Mouse (Mus musculus) lung, embryonic 14.5 days (tissue): Measurements from ENCODE around the gene Sstr2. TPM values are rescaled to one million over a fixed set of nuclear protein-coding genes. Genes with fewer than 3 reads are reported as not detected.

Source experiments
- ATAC-seq: fragments of 200-750 bp; cut with Nextera tagmentation; 2 replicates; pipeline ENCODE4 v1.8.0; 2017; ENCODE audit warnings: mild to moderate bottlenecking, moderate TSS enrichment, moderate library complexity; ENCODE audit not compliant: insufficient read depth
- DNase-seq: peaks from one replicate; pipeline ENCODE4 v3.0.0-alpha.2; 2015
- H3K27ac ChIP-seq: fragments of 300-500 bp; sonication (generic); 2 replicates; pipeline ENCODE4 v1.5.1; 2014; ENCODE audit warnings: low read depth, mild to moderate bottlenecking, moderate library complexity
- H3K27me3 ChIP-seq: fragments of 300-500 bp; sonication (generic); 2 replicates; pipeline ENCODE4 v1.6.1; 2014; ENCODE audit warnings: low read length, control low read depth; ENCODE audit not compliant: insufficient read depth
- H3K36me3 ChIP-seq: fragments of 300-500 bp; sonication (generic); 2 replicates; pipeline ENCODE4 v1.6.1; 2014; ENCODE audit warnings: control low read depth; ENCODE audit not compliant: insufficient read depth
- H3K4me1 ChIP-seq: fragments of 300-500 bp; sonication (generic); 2 replicates; pipeline ENCODE4 v1.6.1; 2014; ENCODE audit warnings: antibody characterized with exemption, control low read depth; ENCODE audit not compliant: insufficient read depth
- H3K4me2 ChIP-seq: fragments of 300-500 bp; sonication (generic); 2 replicates; pipeline ENCODE4 v1.6.1; 2014; ENCODE audit warnings: mild to moderate bottlenecking
- H3K4me3 ChIP-seq: fragments of 300-500 bp; sonication (generic); 2 replicates; pipeline ENCODE4 v1.5.1; 2014; ENCODE audit warnings: low read depth, low read length
- H3K9ac ChIP-seq: fragments of 300-500 bp; sonication (generic); 2 replicates; pipeline ENCODE4 v1.6.1; 2014
- H3K9me3 ChIP-seq: fragments of 300-500 bp; sonication (generic); 2 replicates; pipeline ENCODE4 v1.6.1; 2016; ENCODE audit warnings: low read depth, low read length, control low read depth
- CTCF ChIP-seq: IDR thresholded peaks from 2 replicates; pipeline ENCODE4 v1.5.1; 2016; ENCODE audit warnings: antibody characterized with exemption, low read depth
- WGBS: fragments of 180-500 bp; shearing (Covaris S2); extraction: QIAGEN DNeasy Blood & Tissue Kit; methylation state at CpG from one replicate; pipeline ENCODE4 v1.1.7; 2014; 5-methylcytosine and 5-hydroxymethylcytosine counted together
- polyA plus RNA-seq: library from polyadenylated mRNA; unstranded; fragments of >200 nt; fragmentation: Nextera tagmentation; extraction: Ambion mirVana; gene quantifications from 2 replicates; pipeline ENCODE4 v1.2.1, GENCODE M21; 2014

Sstr2 gene
- polyA plus RNA-seq, 1 experiment from 2014 or later, result 1.4 TPM

GRCm38 (mm10) chr11:113674595-113674994 is 55.5 kb downstream of the Sstr2 start:
- no peak for TF ChIP-seq CTCF
- Histone ChIP-seq H3K36me3 (peaks cover 67% of the 10 kb centered on the region), H3K27me3 (no peaks in the 10 kb centered on the region), H3K27ac (no peak overlapping the region), H3K4me2 (no peak overlapping the region), H3K9me3 (no peaks in the 10 kb centered on the region), H3K9ac (no peak overlapping the region), H3K4me1 (no peaks in the 10 kb centered on the region), H3K4me3 (no peak overlapping the region)
- DNase-seq (no peak), ATAC-seq (no peak)
- 90% methylated on average over 5 of the region's 5 CpGs for WGBS

Other genes with a start within 250 kb of the Sstr2 start
- gene Cog1, start 29.8 kb downstream of the Sstr2 start, polyA plus RNA-seq, result 28.4 and 28.8 TPM in 2 replicates
- gene Slc39a11, start 30.7 kb downstream of the Sstr2 start, polyA plus RNA-seq, result 19.6 and 21.8 TPM in 2 replicates
- gene Fam104a, start 64.8 kb downstream of the Sstr2 start, polyA plus RNA-seq, result 46.6 and 52.0 TPM in 2 replicates
- 20.9 and 22.9 TPM in 2 replicates for gene D11Wsu47e, start 65.1 kb downstream of the Sstr2 start, polyA plus RNA-seq
- gene Cpsf4l, start 90.7 kb downstream of the Sstr2 start, polyA plus RNA-seq, result 0.35 and 0.59 TPM in 2 replicates
- 86.6 and 86.9 TPM in 2 replicates for gene Cdc42ep4, start 132.5 kb downstream of the Sstr2 start, polyA plus RNA-seq